Mouse (Mus musculus) gastrocnemius, adult 8-10 months (tissue): ENCODE measurements at regions not wholly inside any gene's neighbourhood (a gene's known extent, or its start where the extent isn't known, plus 50 kb on each side); places are given as distances from the start of the nearest gene placed in this dataset.

Source experiments
- DNase-seq, 2 experiments: peaks; one replicate each; pipeline ENCODE4 v3.0.0; 2022; ENCODE audit warnings: low spot score in 2 of 2

- DNase-seq, result no peak
These were observed 642.1 kb upstream of the A830018L16Rik start for GRCm38 (mm10) chr1:10771793-10772192.

GRCm38 (mm10) chr1:10794074-10794783, 619.7 kb upstream of the A830018L16Rik start:
- DNase-seq, result no peak

- no peak for DNase-seq
These were observed 578.1 kb upstream of the A830018L16Rik start for GRCm38 (mm10) chr1:10835653-10836415.

GRCm38 (mm10) chr1:10837180-10837579, 576.7 kb upstream of the A830018L16Rik start:
- DNase-seq, result no peak

GRCm38 (mm10) chr1:10852934-10853333, 561.0 kb upstream of the A830018L16Rik start:
- no peak for DNase-seq

GRCm38 (mm10) chr1:10854495-10854894, 559.4 kb upstream of the A830018L16Rik start:
- DNase-seq, result no peak

- DNase-seq, result no peak
These were observed 542.6 kb upstream of the A830018L16Rik start for GRCm38 (mm10) chr1:10871163-10871853.

- DNase-seq, result no peak
These were observed 541.6 kb upstream of the A830018L16Rik start for GRCm38 (mm10) chr1:10872266-10872665.

- no peak for DNase-seq
These were observed 541.2 kb upstream of the A830018L16Rik start for GRCm38 (mm10) chr1:10872726-10873125.

- peak; percentile 3 to 12 for DNase-seq
These were observed 536.3 kb upstream of the A830018L16Rik start for GRCm38 (mm10) chr1:10877391-10878170.

- no peak for DNase-seq
These were observed 535.6 kb upstream of the A830018L16Rik start for GRCm38 (mm10) chr1:10878221-10878760.

- no peak for DNase-seq
These were observed 533.7 kb upstream of the A830018L16Rik start for GRCm38 (mm10) chr1:10880026-10880727.

- no peak for DNase-seq
These were observed 515.1 kb upstream of the A830018L16Rik start for GRCm38 (mm10) chr1:10898806-10899205.

- no peak for DNase-seq
These were observed 511.2 kb upstream of the A830018L16Rik start for GRCm38 (mm10) chr1:10902721-10903120.

- no peak for DNase-seq
These were observed 493.9 kb upstream of the A830018L16Rik start for GRCm38 (mm10) chr1:10919958-10920357.

GRCm38 (mm10) chr1:10932378-10933077, 481.4 kb upstream of the A830018L16Rik start:
- DNase-seq, result no peak

- DNase-seq, result no peak
These were observed 480.7 kb upstream of the A830018L16Rik start for GRCm38 (mm10) chr1:10933206-10933605.

- no peak for DNase-seq
These were observed 475.5 kb upstream of the A830018L16Rik start for GRCm38 (mm10) chr1:10938436-10938835.

- no peak for DNase-seq
These were observed 473.6 kb upstream of the A830018L16Rik start for GRCm38 (mm10) chr1:10940326-10940725.

GRCm38 (mm10) chr1:10942979-10943378, 470.9 kb upstream of the A830018L16Rik start:
- no peak for DNase-seq
